Mouse (Mus musculus): ENCODE data around the gene Slc1a2. TPM values are rescaled to one million over a fixed set of nuclear protein-coding genes. Genes with fewer than 3 reads are reported as not detected.

Gene Slc1a2
- polyA plus RNA-seq, 1 experiment from 2014 or later, result 7.9 TPM

- no peak overlapping the region for H3K4me3 ChIP-seq
- H3K4me1 ChIP-seq, result no peaks in the 10 kb centered on the region
- peaks cover 10% of the 10 kb centered on the region; the same call in 1 of the 2 replicates for H3K36me3 ChIP-seq
- no peak for DNase-seq (ENCODE audit: low spot score)
- H3K27me3 ChIP-seq (ENCODE audit: low read depth, poor library complexity, severe bottlenecking), result no peaks in the 10 kb centered on the region
- whole genome bisulfite sequencing, result 91% methylated on average over 5 of the region's 5 CpGs
- no peak overlapping the region for H3K27ac ChIP-seq (replicated peaks)
- no peaks in the 10 kb centered on the region for H3K9me3 ChIP-seq (replicated peaks)
These were observed 98.9 kb downstream of the Slc1a2 start for GRCm38 (mm10) chr2:102757241-102757860.

DNA sequence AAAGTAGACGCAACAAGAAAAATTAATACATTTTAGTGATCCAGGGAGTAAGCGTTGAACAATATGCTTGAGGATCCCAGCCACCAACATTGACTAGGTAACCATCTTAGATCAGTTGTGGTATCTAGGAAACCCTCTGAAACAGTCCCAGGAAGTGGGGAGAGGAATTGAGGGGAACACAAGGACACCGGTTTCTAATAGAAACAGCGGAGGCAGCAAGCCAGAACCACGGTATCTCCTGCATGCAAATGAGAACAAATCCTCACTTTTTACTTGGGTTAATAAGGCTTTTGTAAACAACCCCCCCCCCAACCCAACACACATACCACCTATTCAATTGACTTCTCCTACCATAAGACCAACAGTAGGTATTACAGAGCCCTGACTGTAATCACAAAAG lies 101.0 kb downstream of the Slc1a2 start:
- Histone ChIP-seq H3K4me3 (no peak overlapping the region), H3K9me3 (replicated peaks) (no peaks in the 10 kb centered on the region), H3K27ac (replicated peaks) (no peak overlapping the region), H3K36me3 (peaks cover 13% of the 10 kb centered on the region; the same call in 1 of the 2 replicates), H3K4me1 (no peaks in the 10 kb centered on the region), H3K27me3 (ENCODE audit: low read depth, poor library complexity, severe bottlenecking) (no peaks in the 10 kb centered on the region)
- WGBS, result 96% methylated on average over 5 of the region's 5 CpGs
- no peak for DNase-seq (ENCODE audit: low spot score)

GRCm38 (mm10) chr2:102760284-102761072 lies 102.0 kb downstream of the Slc1a2 start:
- H3K36me3 ChIP-seq, result peaks cover 13% of the 10 kb centered on the region; the same call in 1 of the 2 replicates
- no peak overlapping the region for H3K4me3 ChIP-seq
- H3K4me1 ChIP-seq, result no peaks in the 10 kb centered on the region
- DNase-seq (ENCODE audit: low spot score), result no peak
- WGBS, result 82% methylated on average over 5 of the region's 5 CpGs
- H3K27ac ChIP-seq (replicated peaks), result no peak overlapping the region
- no peaks in the 10 kb centered on the region for H3K9me3 ChIP-seq (replicated peaks)
- no peaks in the 10 kb centered on the region for H3K27me3 ChIP-seq (ENCODE audit: low read depth, poor library complexity, severe bottlenecking)

GRCm38 (mm10) chr2:102763176-102763575 lies 104.7 kb downstream of the Slc1a2 start:
- 89% methylated on average over 3 of the region's 3 CpGs for WGBS
- Histone ChIP-seq H3K27ac (replicated peaks) (no peak overlapping the region), H3K27me3 (ENCODE audit: low read depth, poor library complexity, severe bottlenecking) (no peaks in the 10 kb centered on the region), H3K9me3 (replicated peaks) (no peaks in the 10 kb centered on the region), H3K36me3 (peaks cover 24% of the 10 kb centered on the region), H3K4me1 (no peaks in the 10 kb centered on the region), H3K4me3 (no peak overlapping the region)
- no peak for DNase-seq (ENCODE audit: low spot score)

- DNase-seq (ENCODE audit: low spot score), result no peak
- Histone ChIP-seq H3K27ac (replicated peaks) (no peak overlapping the region), H3K4me3 (no peak overlapping the region), H3K4me1 (no peaks in the 10 kb centered on the region), H3K27me3 (ENCODE audit: low read depth, poor library complexity, severe bottlenecking) (no peaks in the 10 kb centered on the region), H3K9me3 (replicated peaks) (no peaks in the 10 kb centered on the region), H3K36me3 (peaks cover 26% of the 10 kb centered on the region)
- WGBS, result 90% methylated on average over 2 of the region's 2 CpGs
These were observed 105.5 kb downstream of the Slc1a2 start for GRCm38 (mm10) chr2:102763991-102764390.

DNA sequence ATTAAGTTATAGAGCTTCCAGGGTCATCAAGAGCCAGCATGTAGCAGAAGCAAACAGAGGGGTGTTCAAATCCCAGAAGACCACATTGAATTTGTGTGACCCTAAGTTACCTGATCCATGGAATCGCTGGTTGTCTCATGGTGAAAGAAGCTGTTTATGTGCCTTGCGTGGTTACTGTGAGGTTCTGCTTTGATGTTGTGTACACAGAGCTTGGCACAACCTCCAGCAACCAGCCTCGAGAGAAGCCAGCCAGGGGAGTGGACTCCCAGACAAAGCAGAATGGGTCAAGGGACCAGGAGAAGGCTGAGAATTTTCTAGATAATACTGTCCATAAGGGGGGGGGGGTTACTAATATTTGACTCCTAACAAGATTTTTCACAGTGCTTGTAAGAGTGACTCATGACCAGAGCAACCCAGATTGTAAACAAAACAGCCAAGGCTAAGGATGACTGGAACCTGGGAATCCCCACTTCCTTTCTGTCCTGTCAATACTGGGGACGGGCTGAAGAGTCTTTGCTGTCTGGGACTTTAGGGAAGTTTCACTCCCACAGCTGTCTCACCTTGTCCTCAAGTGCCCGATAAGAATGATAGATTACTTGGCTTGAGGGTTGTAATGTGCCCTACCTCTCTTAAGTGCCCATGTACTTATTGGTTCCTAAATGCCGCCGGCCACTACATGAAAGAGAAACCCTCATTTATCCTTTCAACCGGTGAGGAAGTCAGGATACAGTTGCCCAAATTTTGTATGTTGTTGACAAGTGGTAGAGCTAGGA lies 106.3 kb downstream of the Slc1a2 start:
- WGBS, result 92% methylated on average over 8 of the region's 8 CpGs
- no peak overlapping the region for H3K4me3 ChIP-seq
- no peak for DNase-seq (ENCODE audit: low spot score)
- H3K4me1 ChIP-seq, result no peaks in the 10 kb centered on the region
- no peak overlapping the region for H3K27ac ChIP-seq (replicated peaks)
- H3K36me3 ChIP-seq, result peaks cover 33% of the 10 kb centered on the region
- H3K27me3 ChIP-seq (ENCODE audit: low read depth, poor library complexity, severe bottlenecking), result no peaks in the 10 kb centered on the region
- H3K9me3 ChIP-seq (replicated peaks), result no peaks in the 10 kb centered on the region

- WGBS, result 78% methylated on average over 3 of the region's 3 CpGs
- no peak for DNase-seq (ENCODE audit: low spot score)
- Histone ChIP-seq H3K9me3 (replicated peaks) (no peaks in the 10 kb centered on the region), H3K36me3 (peaks cover 29% of the 10 kb centered on the region), H3K27ac (replicated peaks) (no peak overlapping the region), H3K4me3 (no peak overlapping the region), H3K27me3 (ENCODE audit: low read depth, poor library complexity, severe bottlenecking) (no peaks in the 10 kb centered on the region), H3K4me1 (no peaks in the 10 kb centered on the region)
These were observed 109.8 kb downstream of the Slc1a2 start for GRCm38 (mm10) chr2:102768267-102768666.

DNA sequence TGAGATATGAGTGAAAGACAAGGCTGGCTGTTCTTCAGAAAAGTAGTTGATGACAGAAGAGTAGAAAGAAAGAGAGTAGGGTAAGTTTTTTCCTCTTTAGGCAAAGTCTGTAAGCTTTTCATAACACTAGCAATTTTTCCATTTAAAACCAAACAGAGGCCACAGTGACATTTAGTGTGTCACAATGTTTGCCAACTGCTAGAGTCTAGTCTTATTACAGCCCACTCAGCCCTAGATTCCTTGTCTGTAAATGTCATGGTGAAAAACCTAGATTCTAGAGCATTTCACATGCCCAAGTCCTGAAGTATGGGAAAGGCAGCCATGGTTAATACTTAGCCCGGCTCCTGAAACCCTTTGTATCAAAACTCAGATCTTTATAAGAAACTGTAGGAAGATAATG lies 112.8 kb downstream of the Slc1a2 start:
- no peak overlapping the region for H3K27ac ChIP-seq (replicated peaks)
- H3K27me3 ChIP-seq (ENCODE audit: low read depth, poor library complexity, severe bottlenecking), result no peaks in the 10 kb centered on the region
- H3K36me3 ChIP-seq, result peaks cover 32% of the 10 kb centered on the region

GRCm38 (mm10) chr2:102772276-102772675 lies 113.8 kb downstream of the Slc1a2 start:
- no peak overlapping the region for H3K4me3 ChIP-seq
- H3K27ac ChIP-seq (replicated peaks), result no peak overlapping the region
- no peaks in the 10 kb centered on the region for H3K9me3 ChIP-seq (replicated peaks)
- no peaks in the 10 kb centered on the region for H3K27me3 ChIP-seq (ENCODE audit: low read depth, poor library complexity, severe bottlenecking)
- H3K4me1 ChIP-seq, result no peaks in the 10 kb centered on the region
- WGBS, result 98% methylated on average over 5 of the region's 5 CpGs
- peaks cover 31% of the 10 kb centered on the region for H3K36me3 ChIP-seq
- DNase-seq (ENCODE audit: low spot score), result no peak

More for the DNA sequence above, 112.8 kb downstream of the Slc1a2 start:
- no peak for DNase-seq (ENCODE audit: low spot score)
- WGBS, result 91% methylated on average over 1 of the region's 1 CpGs
- no peaks in the 10 kb centered on the region for H3K9me3 ChIP-seq (replicated peaks)
- no peak overlapping the region for H3K4me3 ChIP-seq
- H3K4me1 ChIP-seq, result no peaks in the 10 kb centered on the region

GRCm38 (mm10) chr2:102774700-102775099 lies 116.2 kb downstream of the Slc1a2 start:
- H3K36me3 ChIP-seq, result peaks cover 22% of the 10 kb centered on the region
- no peaks in the 10 kb centered on the region for H3K27me3 ChIP-seq (ENCODE audit: low read depth, poor library complexity, severe bottlenecking)
- H3K4me1 ChIP-seq, result no peaks in the 10 kb centered on the region
- no peak overlapping the region for H3K4me3 ChIP-seq
- no peak for DNase-seq (ENCODE audit: low spot score)
- no peak overlapping the region for H3K27ac ChIP-seq (replicated peaks)
- H3K9me3 ChIP-seq (replicated peaks), result no peaks in the 10 kb centered on the region
- WGBS, result 74% methylated on average over 4 of the region's 4 CpGs

- no peak for DNase-seq (ENCODE audit: low spot score)
- WGBS, result 84% methylated on average over 1 of the region's 1 CpGs
These were observed 117.1 kb downstream of the Slc1a2 start for GRCm38 (mm10) chr2:102775561-102775960.

DNA sequence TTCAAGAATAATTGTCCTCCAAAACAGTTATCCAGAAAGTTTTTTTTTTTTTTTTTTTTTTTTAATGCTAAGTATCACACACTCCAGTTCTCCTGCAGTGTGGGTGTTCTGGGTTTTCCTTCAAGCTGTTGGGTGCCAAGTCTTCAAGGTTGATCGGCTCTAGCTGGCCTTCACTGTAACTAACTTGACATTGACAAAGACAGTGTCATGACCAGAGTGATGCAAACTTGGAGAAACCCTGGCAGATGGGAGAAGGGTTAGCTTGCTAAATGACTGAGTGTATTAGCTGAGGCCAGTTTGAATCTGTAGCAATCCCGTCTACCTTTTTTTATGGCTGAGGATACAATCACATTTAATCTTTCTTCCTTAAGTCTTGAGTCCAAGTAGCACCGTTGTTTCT lies 119.7 kb downstream of the Slc1a2 start:
- Histone ChIP-seq H3K4me3 (no peak overlapping the region), H3K36me3 (peaks cover 19% of the 10 kb centered on the region; the same call in 1 of the 2 replicates)
- 89% methylated on average over 3 of the region's 3 CpGs for WGBS

More at GRCm38 (mm10) chr2:102775561-102775960, 117.1 kb downstream of the Slc1a2 start:
- Histone ChIP-seq H3K27me3 (ENCODE audit: low read depth, poor library complexity, severe bottlenecking) (no peaks in the 10 kb centered on the region), H3K9me3 (replicated peaks) (no peaks in the 10 kb centered on the region), H3K4me3 (no peak overlapping the region), H3K27ac (replicated peaks) (no peak overlapping the region), H3K36me3 (peaks cover 13% of the 10 kb centered on the region; the same call in 1 of the 2 replicates), H3K4me1 (no peaks in the 10 kb centered on the region)

More for the DNA sequence above, 119.7 kb downstream of the Slc1a2 start:
- no peaks in the 10 kb centered on the region for H3K9me3 ChIP-seq (replicated peaks)
- H3K27me3 ChIP-seq (ENCODE audit: low read depth, poor library complexity, severe bottlenecking), result no peaks in the 10 kb centered on the region
- no peak overlapping the region for H3K27ac ChIP-seq (replicated peaks)
- no peak for DNase-seq (ENCODE audit: low spot score)
- no peaks in the 10 kb centered on the region for H3K4me1 ChIP-seq

Data from midbrain, embryonic 10.5 days (tissue).